Mouse (Mus musculus) G1E (cell line): Measurements from ENCODE around the gene Ticam1. TPM values are rescaled to one million over a fixed set of nuclear protein-coding genes. Genes with fewer than 3 reads are reported as not detected.

ENCODE experiments used
- ATAC-seq: 2 replicates; pipeline ENCODE4 v1.8.0; 2016; ENCODE audit warnings: mild to moderate bottlenecking; ENCODE audit not compliant: insufficient number of reproducible peaks, poor library complexity, low FRiP score, severe bottlenecking; ENCODE audit errors: extremely low read depth
- DNase-seq: peaks from one replicate; pipeline ENCODE4 v3.0.0; 2012; ENCODE audit warnings: low spot score
- H3K27me3 ChIP-seq: 2 replicates; pipeline ENCODE4 v1.6.1; 2012; ENCODE audit warnings: mild to moderate bottlenecking, low read length, inconsistent platforms; ENCODE audit not compliant: insufficient read depth
- H3K36me3 ChIP-seq: replicated peaks from 2 replicates; pipeline ENCODE3; 2012; ENCODE audit warnings: mild to moderate bottlenecking, inconsistent platforms
- H3K4me1 ChIP-seq: 2 replicates; pipeline ENCODE4 v1.6.1; 2012; ENCODE audit warnings: low read depth, low read length, inconsistent platforms, mixed read lengths; ENCODE audit not compliant: insufficient read depth
- H3K4me3 ChIP-seq: 2 replicates; pipeline ENCODE4 v1.5.1; 2012; ENCODE audit warnings: low read depth, mild to moderate bottlenecking, inconsistent platforms, low read length, moderate library complexity, mixed read lengths
- H3K9me3 ChIP-seq: replicated peaks from 2 replicates; pipeline ENCODE4 v1.6.1; 2012; ENCODE audit warnings: inconsistent platforms
- CTCF ChIP-seq: IDR thresholded peaks from 2 replicates; pipeline ENCODE4 v1.5.1; 2012; ENCODE audit warnings: low read depth, low read length, inconsistent platforms, mixed read lengths
- GATA1 ChIP-seq: IDR thresholded peaks from 2 replicates; pipeline ENCODE4 v1.6.1; 2012; ENCODE audit warnings: borderline replicate concordance, low read length, inconsistent platforms, mixed read lengths
- GATA2 ChIP-seq: IDR thresholded peaks from 2 replicates; pipeline ENCODE4 v1.6.1; 2012; ENCODE audit warnings: low read depth, low read length, inconsistent platforms, borderline replicate concordance
- POLR2AphosphoS5 ChIP-seq: IDR thresholded peaks from 2 replicates; pipeline ENCODE4 v1.6.1; 2012; ENCODE audit warnings: low read depth, low read length, inconsistent platforms; ENCODE audit not compliant: insufficient replicate concordance
- TAL1 ChIP-seq: conservative IDR thresholded peaks from 2 replicates; pipeline ENCODE4 v1.6.1; 2012; ENCODE audit warnings: low read depth, low read length, inconsistent platforms, mixed read lengths
- polyA plus RNA-seq: library from polyadenylated mRNA; stranded (reverse); fragments of >175 nt; gene quantifications from 2 replicates; pipeline ENCODE4 v1.2.3, GENCODE M21; 2012
- total RNA-seq, 2 experiments: library from RNA; stranded (forward) in 1 of 2; stranded (reverse) in 1 of 2; fragments of 200-1000 nt in 1 of 2; fragments of >200 nt in 1 of 2; fragmentation: Nextera tagmentation in 1 of 2; gene quantifications; 2 replicates each; pipeline ENCODE4 v1.2.3; 2014 to 2017

Ticam1 gene
- total and polyA plus RNA-seq, 3 experiments, result 5.7 to 15.2 (median 8.1) TPM

DNA sequence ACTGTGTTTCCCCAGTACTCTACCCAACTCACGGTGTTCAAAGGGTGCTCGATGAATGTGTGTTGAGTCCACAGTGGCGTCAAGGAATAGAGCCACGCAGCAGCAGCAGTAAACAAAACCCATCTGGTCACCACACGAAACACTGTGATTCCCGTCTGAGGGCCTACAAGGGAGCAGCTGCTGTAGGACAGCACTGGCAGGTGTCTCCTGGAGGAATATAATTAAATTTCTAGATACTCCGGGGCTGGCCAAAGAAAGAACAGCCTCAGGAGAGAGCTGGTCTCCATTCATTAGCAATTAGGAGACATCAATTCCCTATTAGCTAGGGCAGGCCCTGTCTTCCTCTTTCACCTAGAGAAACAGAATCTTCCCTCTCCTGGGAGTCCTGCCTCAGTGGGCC lies 31.0 kb downstream of the Ticam1 start:
- Histone ChIP-seq H3K9me3 (no peaks in the 10 kb centered on the region), H3K36me3 (no peaks in the 10 kb centered on the region), H3K27me3 (peaks cover 46% of the 10 kb centered on the region), H3K4me1 (no peaks in the 10 kb centered on the region), H3K4me3 (no peak overlapping the region)
- TF ChIP-seq POLR2AphosphoS5 (no peak), GATA1 (no peak), CTCF (no peak), TAL1 (no peak), GATA2 (no peak)
- DNase-seq (no peak), ATAC-seq (no peak)

DNA sequence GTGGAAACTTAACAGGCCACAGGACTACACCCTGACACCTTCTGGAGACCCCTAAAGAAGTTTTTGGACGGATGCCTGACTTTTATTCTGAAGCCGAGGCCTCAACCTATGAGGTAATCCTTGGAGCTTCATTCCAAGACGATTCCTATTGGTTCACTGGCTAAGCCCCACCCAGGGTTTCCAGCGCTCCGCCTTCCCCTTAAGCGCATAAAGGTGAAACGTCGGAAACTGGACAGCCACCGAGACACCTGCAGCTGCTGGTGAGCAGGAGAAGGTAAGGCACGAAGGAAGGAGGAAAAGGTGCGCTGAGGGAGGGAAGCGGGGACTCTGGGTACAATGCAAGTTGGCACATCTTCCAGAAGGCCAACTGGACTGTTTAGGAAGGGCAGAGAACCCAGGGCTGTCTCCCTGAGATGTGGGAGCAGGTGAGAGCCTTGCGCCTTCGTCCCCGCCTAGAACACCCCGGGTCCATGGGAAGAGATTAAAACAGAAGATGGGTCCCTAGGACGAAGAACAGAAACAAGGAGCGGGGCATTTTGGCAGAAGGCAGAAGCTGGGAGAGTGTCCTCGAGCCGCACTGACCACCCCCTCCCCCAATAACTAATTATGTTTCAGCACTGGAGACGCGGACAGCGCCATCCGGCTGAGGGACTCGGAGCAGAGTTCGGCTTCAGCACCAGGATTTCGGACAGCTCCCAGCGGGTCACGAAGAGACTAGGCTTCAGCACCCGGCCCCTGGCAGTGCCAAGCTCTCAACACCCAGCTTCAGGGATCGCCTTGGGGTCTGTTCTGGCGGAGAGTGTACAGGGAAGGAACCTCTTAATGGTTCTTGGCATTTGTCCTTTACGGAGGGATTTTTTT lies 34.8 kb downstream of the Ticam1 start:
- H3K27me3 ChIP-seq, result peaks cover 36% of the 10 kb centered on the region
- ATAC-seq (peak; percentile 34), DNase-seq (peak; percentile 80)
- H3K36me3 ChIP-seq, result no peaks in the 10 kb centered on the region
- no peaks in the 10 kb centered on the region for H3K4me1 ChIP-seq
- H3K4me3 ChIP-seq, result no peak overlapping the region
- H3K9me3 ChIP-seq, result no peaks in the 10 kb centered on the region
- TF ChIP-seq CTCF, result no peak
- TF ChIP-seq GATA2, result no peak
- TF ChIP-seq TAL1, result no peak
- no peak for TF ChIP-seq GATA1

DNA sequence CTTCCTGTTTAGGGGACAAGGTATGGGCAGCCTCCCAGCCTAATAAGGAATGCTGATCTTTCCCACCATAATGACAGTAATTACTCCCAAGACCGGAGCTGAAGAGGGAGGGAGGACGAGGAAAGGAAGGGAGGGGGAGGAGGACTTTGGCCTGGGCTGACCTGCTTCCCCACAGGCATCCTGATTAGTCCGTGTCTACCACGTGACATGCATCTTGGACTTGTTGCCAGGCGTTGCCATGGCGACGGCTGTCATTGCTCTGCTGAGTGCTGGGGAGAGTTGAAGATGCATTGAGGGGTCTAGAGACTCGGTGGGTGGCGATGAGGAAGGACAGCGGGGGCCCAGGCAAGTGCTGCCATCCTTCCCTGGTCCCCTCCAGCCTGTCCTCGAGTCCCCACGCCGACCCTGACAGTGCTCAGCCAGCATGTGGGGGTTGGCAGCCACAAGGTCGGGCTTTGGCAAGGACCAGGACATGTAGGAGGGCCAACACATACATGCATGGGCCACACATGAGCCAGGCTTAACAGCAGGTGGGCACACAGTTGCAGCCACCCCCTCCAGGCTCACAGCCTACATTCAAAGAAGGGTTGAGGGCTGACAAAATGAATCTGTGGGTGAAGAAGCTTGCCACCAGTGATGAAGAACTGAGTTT lies 42.6 kb downstream of the Ticam1 start:
- H3K4me1 ChIP-seq, result peaks cover 5% of the 10 kb centered on the region; the same call in 1 of the 2 replicates
- no peak for TF ChIP-seq TAL1
- TF ChIP-seq GATA2, result no peak
- no peak for TF ChIP-seq GATA1
- TF ChIP-seq CTCF, result no peak
- TF ChIP-seq POLR2AphosphoS5, result no peak
- H3K9me3 ChIP-seq, result no peaks in the 10 kb centered on the region
- H3K36me3 ChIP-seq, result no peaks in the 10 kb centered on the region
- ATAC-seq (no peak), DNase-seq (no peak)
- no peak overlapping the region for H3K4me3 ChIP-seq
- H3K27me3 ChIP-seq, result peaks cover 22% of the 10 kb centered on the region

GRCm38 (mm10) chr17:56233389-56233788 lies 43.2 kb downstream of the Ticam1 start:
- no peak for TF ChIP-seq CTCF
- no peak for TF ChIP-seq GATA1
- no peak for TF ChIP-seq POLR2AphosphoS5
- no peak for TF ChIP-seq GATA2
- TF ChIP-seq TAL1, result no peak
- no peaks in the 10 kb centered on the region for H3K9me3 ChIP-seq
- peaks cover 5% of the 10 kb centered on the region; the same call in 1 of the 2 replicates for H3K4me1 ChIP-seq
- ATAC-seq (no peak), DNase-seq (no peak)
- H3K36me3 ChIP-seq, result no peaks in the 10 kb centered on the region
- no peak overlapping the region for H3K4me3 ChIP-seq
- H3K27me3 ChIP-seq, result peaks cover 26% of the 10 kb centered on the region

DNA sequence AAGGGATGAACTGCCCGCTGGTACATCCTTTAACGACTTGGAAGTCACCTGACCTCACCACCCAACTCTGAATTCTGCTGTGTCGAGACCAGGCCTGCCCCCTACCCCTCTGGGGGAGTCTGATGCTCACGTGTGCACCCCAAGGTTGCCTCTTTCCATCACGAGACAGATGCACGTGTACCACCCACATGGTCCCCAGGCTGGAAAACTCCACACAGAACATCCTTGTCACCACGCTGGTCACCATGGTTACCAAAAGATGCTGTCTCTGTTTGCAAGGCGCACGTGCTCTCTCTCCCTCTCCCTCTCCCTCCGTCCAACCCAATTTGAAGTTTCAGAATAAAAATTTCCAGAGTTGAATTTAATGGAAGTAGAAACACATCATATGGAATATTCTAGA lies 46.6 kb downstream of the Ticam1 start:
- ATAC-seq, result no peak
- no peaks in the 10 kb centered on the region for H3K36me3 ChIP-seq
- no peak for TF ChIP-seq CTCF
- TF ChIP-seq GATA2, result no peak
- no peak for TF ChIP-seq POLR2AphosphoS5
- no peak for TF ChIP-seq TAL1
- TF ChIP-seq GATA1, result no peak
- no peaks in the 10 kb centered on the region for H3K9me3 ChIP-seq
- peaks cover 6% of the 10 kb centered on the region for H3K4me1 ChIP-seq
- peaks cover 26% of the 10 kb centered on the region for H3K27me3 ChIP-seq
- H3K4me3 ChIP-seq, result no peak overlapping the region
- no peak for DNase-seq

DNA sequence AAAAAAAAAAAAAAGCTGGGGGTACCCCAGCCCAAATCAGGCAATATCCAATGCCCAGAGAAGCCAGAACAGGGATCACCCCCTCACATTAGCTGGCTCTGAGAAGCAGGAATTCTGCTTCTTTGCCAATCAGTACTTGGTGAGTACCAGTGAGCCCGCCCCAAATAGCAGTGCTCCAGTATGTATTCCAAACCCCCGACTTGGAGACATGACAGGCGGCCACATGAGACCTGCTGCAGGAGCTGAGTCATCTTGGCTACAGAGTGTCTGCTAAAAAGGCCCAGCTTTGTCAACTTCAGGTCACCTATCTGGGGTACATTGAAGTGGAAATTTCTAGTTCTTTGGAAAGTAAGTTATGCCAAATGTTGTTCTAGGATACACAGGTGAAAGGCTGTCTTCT lies 50.0 kb downstream of the Ticam1 start:
- Histone ChIP-seq H3K36me3 (no peaks in the 10 kb centered on the region), H3K9me3 (no peaks in the 10 kb centered on the region), H3K4me3 (no peak overlapping the region), H3K4me1 (peaks cover 5% of the 10 kb centered on the region), H3K27me3 (peaks cover 24% of the 10 kb centered on the region)
- DNase-seq (no peak), ATAC-seq (no peak)
- TF ChIP-seq POLR2AphosphoS5 (no peak), GATA1 (no peak), CTCF (no peak), TAL1 (no peak), GATA2 (no peak)
